In the genomic region with DNA sequence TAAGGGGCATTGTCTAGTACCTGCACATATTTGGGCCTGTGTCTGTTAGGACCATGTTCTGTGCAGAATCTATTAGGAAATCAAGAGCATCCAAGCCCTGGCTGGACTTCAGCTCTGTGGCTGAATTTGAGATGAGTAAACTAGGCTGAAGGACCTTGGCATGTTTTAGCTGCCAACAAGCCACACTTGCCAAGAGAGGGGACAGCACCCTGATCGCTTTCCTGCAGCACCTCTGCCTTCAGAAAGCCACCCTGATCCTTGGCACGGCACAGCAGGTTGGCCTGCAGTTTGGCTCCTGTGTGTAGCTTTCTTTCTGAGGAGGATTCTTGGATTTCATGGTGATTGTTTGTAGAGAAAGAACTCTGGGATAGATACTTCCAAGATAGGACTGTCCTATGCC, we compare ENCODE assay signal across 16 mouse cellular contexts. TPM values are rescaled to one million over a fixed set of nuclear protein-coding genes. Genes with fewer than 3 reads are reported as not detected.
DNase-seq lines count a peak whose midpoint lies in the region; ATAC-seq and TF ChIP-seq lines count a peak whose summit lies in the region.
"Had no signal": no experiment of that assay in that cellular context is flagged by ENCODE, and none has a peak within 500 bp of the region (broad histone marks: within the 10 kb centered on the region; RNA-seq: fewer than 3 reads in every experiment).

No protein-coding gene starts in this region.

- H3K9me3 ChIP-seq in intestine, embryonic 16.5 days (ENCODE audit: control insufficient read depth, low read length): no peaks in the 10 kb centered on the region
- H3K9me3 ChIP-seq in intestine, embryonic 15.5 days: no peaks in the 10 kb centered on the region
- no peaks in the 10 kb centered on the region for H3K9me3 ChIP-seq in lung, postnatal 0 days (ENCODE audit: low read length)
- H3K9me3 ChIP-seq in forebrain, embryonic 14.5 days (replicated peaks; ENCODE audit: control insufficient read depth, low read length): no peaks in the 10 kb centered on the region
- H3K9me3 ChIP-seq: forebrain, embryonic 13.5 days; hindbrain, embryonic 10.5 days; limb, embryonic 15.5 days; midbrain, embryonic 12.5 days had no signal

- 92% methylated on average over 2 of the region's 2 CpGs for WGBS in intestine, embryonic 16.5 days
- 93% methylated on average over 2 of the region's 2 CpGs for WGBS in intestine, embryonic 15.5 days
- 75% methylated on average over 2 of the region's 2 CpGs for WGBS in lung, postnatal 0 days
- WGBS in forebrain, embryonic 14.5 days: 92% methylated on average over 2 of the region's 2 CpGs
- WGBS in heart, adult 2 months: 66% methylated on average over 2 of the region's 2 CpGs

- H3K27ac ChIP-seq in intestine, embryonic 16.5 days (ENCODE audit: low read length): peak overlapping the region; percentile 51; the same call in 1 of the 2 replicates
- H3K27ac ChIP-seq in intestine, embryonic 15.5 days: no peak overlapping the region
- H3K27ac ChIP-seq in lung, postnatal 0 days (ENCODE audit: low read length): no peak overlapping the region
- H3K27ac ChIP-seq in forebrain, embryonic 14.5 days (ENCODE audit: low read depth, low read length): no peak overlapping the region
- H3K27ac ChIP-seq in heart, adult 2 months: no peak overlapping the region
- H3K27ac ChIP-seq: forebrain, embryonic 13.5 days; hindbrain, embryonic 10.5 days; hindbrain, postnatal 0 days; limb, embryonic 15.5 days; midbrain, embryonic 12.5 days; stomach, postnatal 0 days had no signal

- no peak overlapping the region for H3K9ac ChIP-seq in intestine, embryonic 16.5 days (ENCODE audit: low read depth, low read length)
- no peak overlapping the region for H3K9ac ChIP-seq in intestine, embryonic 15.5 days
- no peak overlapping the region for H3K9ac ChIP-seq in lung, postnatal 0 days (replicated peaks; ENCODE audit: low read depth)
- no peak overlapping the region for H3K9ac ChIP-seq in forebrain, embryonic 14.5 days (ENCODE audit: low read length)
- H3K9ac ChIP-seq in heart, adult 2 months (ENCODE audit: low read depth, low read length): no peak overlapping the region
- H3K9ac ChIP-seq: forebrain, embryonic 13.5 days; limb, embryonic 15.5 days; midbrain, embryonic 12.5 days had no signal

- no peak for ATAC-seq in intestine, embryonic 16.5 days
- ATAC-seq in intestine, embryonic 15.5 days: no peak
- ATAC-seq in lung, postnatal 0 days: no peak
- no peak for ATAC-seq in forebrain, embryonic 14.5 days
- ATAC-seq: forebrain, embryonic 13.5 days; hindbrain, postnatal 0 days had no signal

- H3K4me3 ChIP-seq in intestine, embryonic 16.5 days (ENCODE audit: low read length): no peak overlapping the region
- H3K4me3 ChIP-seq in intestine, embryonic 15.5 days (replicated peaks): no peak overlapping the region
- H3K4me3 ChIP-seq in lung, postnatal 0 days (ENCODE audit: low read depth, low read length): no peak overlapping the region
- H3K4me3 ChIP-seq in forebrain, embryonic 14.5 days (ENCODE audit: low read depth, low read length): no peak overlapping the region
- H3K4me3 ChIP-seq in heart, adult 2 months: no peak overlapping the region
- H3K4me3 ChIP-seq: forebrain, embryonic 13.5 days; hindbrain, embryonic 10.5 days; limb, embryonic 15.5 days; midbrain, embryonic 12.5 days had no signal

- H3K27me3 ChIP-seq in intestine, embryonic 16.5 days (replicated peaks; ENCODE audit: control insufficient read depth, insufficient read depth, low read length): no peaks in the 10 kb centered on the region
- no peaks in the 10 kb centered on the region for H3K27me3 ChIP-seq in intestine, embryonic 15.5 days (replicated peaks)
- H3K27me3 ChIP-seq in lung, postnatal 0 days (replicated peaks; ENCODE audit: insufficient read depth, low read length): no peaks in the 10 kb centered on the region
- 0 out of 2 replicates have a peak, but pooled peaks cover 7% of the 10 kb centered on the region for H3K27me3 ChIP-seq in forebrain, embryonic 14.5 days (replicated peaks; ENCODE audit: control insufficient read depth, insufficient read depth, low read length)
- no peaks in the 10 kb centered on the region for H3K27me3 ChIP-seq in heart, adult 2 months (ENCODE audit: control insufficient read depth, insufficient read depth, low read length)
- H3K27me3 ChIP-seq: limb, embryonic 15.5 days had no signal

- no peaks in the 10 kb centered on the region for H3K79me2 ChIP-seq in heart, adult 2 months (replicated peaks; ENCODE audit: control insufficient read depth, insufficient read depth, low read length)

- H3K4me2 ChIP-seq in intestine, embryonic 16.5 days (ENCODE audit: low read depth, low read length): no peak overlapping the region
- no peak overlapping the region for H3K4me2 ChIP-seq in intestine, embryonic 15.5 days (replicated peaks)
- no peak overlapping the region for H3K4me2 ChIP-seq in lung, postnatal 0 days (replicated peaks; ENCODE audit: low read depth, low read length)
- H3K4me2 ChIP-seq in forebrain, embryonic 14.5 days (ENCODE audit: low read length): no peak overlapping the region
- H3K4me2 ChIP-seq: forebrain, embryonic 13.5 days; limb, embryonic 15.5 days; midbrain, embryonic 12.5 days had no signal

- no peak for TF ChIP-seq CTCF in lung, postnatal 0 days (IDR thresholded peaks at IDR 0.05)
- TF ChIP-seq CTCF in heart, adult 2 months (IDR thresholded peaks at IDR 0.05): no peak

- H3K4me1 ChIP-seq in intestine, embryonic 16.5 days (ENCODE audit: control insufficient read depth, insufficient read depth, low read length): peaks cover 7% of the 10 kb centered on the region; the same call in 1 of the 2 replicates
- H3K4me1 ChIP-seq in intestine, embryonic 15.5 days (replicated peaks): no peaks in the 10 kb centered on the region
- no peaks in the 10 kb centered on the region for H3K4me1 ChIP-seq in lung, postnatal 0 days (ENCODE audit: insufficient read depth, low read depth, low read length)
- no peaks in the 10 kb centered on the region for H3K4me1 ChIP-seq in forebrain, embryonic 14.5 days (ENCODE audit: control insufficient read depth, insufficient read depth, low read length)
- peaks cover 4% of the 10 kb centered on the region; the same call in 1 of the 2 replicates for H3K4me1 ChIP-seq in heart, adult 2 months (ENCODE audit: control insufficient read depth, insufficient read depth, low read length)

- no peak for TF ChIP-seq POLR2A in heart, adult 2 months (IDR thresholded peaks at IDR 0.05; ENCODE audit: insufficient read depth, low read depth, low read length)

- DNase-seq in lung, postnatal 25 days (ENCODE audit: low spot score): peak; percentile 41
- no peak for DNase-seq in lung, postnatal 0 days (ENCODE audit: low spot score)
- peak; percentile 50 for DNase-seq in adrenal gland, postnatal 25 days
- DNase-seq in forebrain, embryonic 14.5 days (ENCODE audit: low spot score): no peak
- DNase-seq in heart, adult 2 months: no peak
- DNase-seq: gastrocnemius, postnatal 14 days; right cerebral cortex, postnatal 4 days had no signal

- TF ChIP-seq EP300 in lung, postnatal 0 days (IDR thresholded peaks at IDR 0.05): no peak
- TF ChIP-seq EP300 in heart, adult 2 months (IDR thresholded peaks at IDR 0.05; ENCODE audit: insufficient read depth, low read depth, low read length): no peak

- intact Hi-C loops in heart, adult 2 months (cut with DNase I): loop anchor here (2.0 kb wide), 1 partner anchor 35 kb away; no protein-coding TSS in a partner anchor

- no peaks in the 10 kb centered on the region for H3K36me3 ChIP-seq in intestine, embryonic 16.5 days (ENCODE audit: control insufficient read depth, insufficient read depth, low read length)
- H3K36me3 ChIP-seq in intestine, embryonic 15.5 days: no peaks in the 10 kb centered on the region
- H3K36me3 ChIP-seq in lung, postnatal 0 days (ENCODE audit: insufficient read depth, low read length): no peaks in the 10 kb centered on the region
- H3K36me3 ChIP-seq in forebrain, embryonic 14.5 days (ENCODE audit: control insufficient read depth, insufficient read depth, low read length): no peaks in the 10 kb centered on the region
- H3K36me3 ChIP-seq in heart, adult 2 months (ENCODE audit: control insufficient read depth, insufficient read depth, low read length): no peaks in the 10 kb centered on the region
- H3K36me3 ChIP-seq: hindbrain, embryonic 10.5 days; limb, embryonic 15.5 days; midbrain, embryonic 12.5 days had no signal

RNA-seq across cellular contexts. Expression of a gene that starts 1.7 kb away (rescaled TPM):
- polyA plus RNA-seq in intestine, embryonic 16.5 days (2015; fragmentation: Nextera tagmentation; extraction: Ambion mirVana): 80.9 and 97.7 TPM in 2 replicates
- 68.2 and 72.3 TPM in 2 replicates for polyA plus RNA-seq in intestine, embryonic 15.5 days (2015; fragmentation: Nextera tagmentation; extraction: Ambion mirVana)
- polyA plus RNA-seq in lung, postnatal 0 days (2015; fragmentation: Nextera tagmentation; extraction: Ambion mirVana): 26.4 and 29.6 TPM in 2 replicates
- 82.4 and 88.1 TPM in 2 replicates for total RNA-seq in adrenal gland, postnatal 25 days (2021)
- polyA plus RNA-seq in forebrain, embryonic 14.5 days (2014; fragmentation: Nextera tagmentation; extraction: Ambion mirVana): 1.3 and 1.6 TPM in 2 replicates
- 1 to 10 TPM; 8.2 to 10.0 TPM for total RNA-seq in heart, adult 2 months (2021)
- 9.3 and 10.1 TPM in 2 replicates for polyA plus RNA-seq in heart, adult 2 months (2012; rRNA removed)

RNA-seq across cellular contexts. Expression of a gene that starts 28.4 kb away (rescaled TPM):
- polyA plus RNA-seq in intestine, embryonic 16.5 days (2015; fragmentation: Nextera tagmentation; extraction: Ambion mirVana): 241 and 243 TPM in 2 replicates
- polyA plus RNA-seq in intestine, embryonic 15.5 days (2015; fragmentation: Nextera tagmentation; extraction: Ambion mirVana): 214 and 215 TPM in 2 replicates
- polyA plus RNA-seq in lung, postnatal 0 days (2015; fragmentation: Nextera tagmentation; extraction: Ambion mirVana): 72.1 and 82.0 TPM in 2 replicates
- total RNA-seq in adrenal gland, postnatal 25 days (2021): 65.1 and 67.8 TPM in 2 replicates
- polyA plus RNA-seq in forebrain, embryonic 14.5 days (2014; fragmentation: Nextera tagmentation; extraction: Ambion mirVana): 38.3 and 43.3 TPM in 2 replicates
- 10 to 100 TPM; 11.2 to 12.8 TPM for total RNA-seq in heart, adult 2 months (2021)
- 29.3 and 34.9 TPM in 2 replicates for polyA plus RNA-seq in heart, adult 2 months (2012; rRNA removed)
- total RNA-seq: monocyte, adult 5-6 weeks had no signal

Comparison
In these comparisons a context has a peak if more than half of its experiments do, and no peak if none do; other contexts are left out.
1. DNase-seq: peak in lung, postnatal 25 days (single experiment) and adrenal gland, postnatal 25 days (single experiment); none in lung, postnatal 0 days (single experiment), forebrain, embryonic 14.5 days (single experiment) and heart, adult 2 months (0 of 2).